Mouse (Mus musculus) hematopoietic stem cell, adult 5-6 weeks (primary cell): ENCODE measurements around the gene Fasn. TPM values are rescaled to one million over a fixed set of nuclear protein-coding genes. Genes with fewer than 3 reads are reported as not detected.
"Not testable (repeated sequence)": the region's sequence is repeated elsewhere in the genome, so short reads cannot be mapped to it uniquely, and the experiment has no call there.

Experiments used
- ATAC-seq, 2 experiments: fragments of 125-278 bp in 1 of 2; replicated peaks in 1 of 2; 2 replicates each; pipeline ENCODE4 v1.8.0; 2016 to 2017; ENCODE audit warnings: inconsistent platforms in 2 of 2, mild to moderate bottlenecking in 2 of 2, moderate number of reproducible peaks in 2 of 2, low read depth in 1 of 2, moderate TSS enrichment in 1 of 2; ENCODE audit not compliant: low FRiP score in 2 of 2, poor library complexity in 2 of 2, severe bottlenecking in 2 of 2, insufficient read depth in 1 of 2, low TSS enrichment in 1 of 2
- total RNA-seq: library from RNA; stranded (forward); fragments of 172-1452, 232-1000 nt; gene quantifications from 2 replicates; pipeline ENCODE4 v1.2.3, GENCODE M21; 2017

Fasn gene
- total RNA-seq, 1 experiment from 2014 or later, result 26.1 TPM

DNA sequence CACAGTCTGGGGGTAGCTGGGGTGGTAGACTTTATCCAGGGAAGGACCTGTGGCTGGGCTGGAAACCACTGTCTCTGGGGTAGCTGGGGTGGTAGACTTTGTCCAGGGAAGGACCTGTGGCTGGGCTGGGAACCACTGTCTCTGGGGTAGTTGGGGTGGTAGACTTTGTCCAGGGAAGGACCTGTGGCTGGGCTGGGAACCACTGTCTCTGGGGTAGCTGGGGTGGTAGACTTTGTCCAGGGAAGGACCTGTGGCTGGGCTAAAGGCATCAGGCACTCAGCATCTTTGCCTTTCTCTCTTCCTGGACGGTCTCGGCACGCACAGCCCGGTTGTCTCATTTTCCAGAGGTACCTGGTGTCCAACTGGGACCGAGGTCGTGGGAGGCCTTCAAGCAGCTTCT lies 43.0 kb downstream of the Fasn start:
- not testable (repeated sequence) for ATAC-seq

- no peak for ATAC-seq
These were observed 44.5 kb downstream of the Fasn start for GRCm38 (mm10) chr11:120779876-120780275.

DNA sequence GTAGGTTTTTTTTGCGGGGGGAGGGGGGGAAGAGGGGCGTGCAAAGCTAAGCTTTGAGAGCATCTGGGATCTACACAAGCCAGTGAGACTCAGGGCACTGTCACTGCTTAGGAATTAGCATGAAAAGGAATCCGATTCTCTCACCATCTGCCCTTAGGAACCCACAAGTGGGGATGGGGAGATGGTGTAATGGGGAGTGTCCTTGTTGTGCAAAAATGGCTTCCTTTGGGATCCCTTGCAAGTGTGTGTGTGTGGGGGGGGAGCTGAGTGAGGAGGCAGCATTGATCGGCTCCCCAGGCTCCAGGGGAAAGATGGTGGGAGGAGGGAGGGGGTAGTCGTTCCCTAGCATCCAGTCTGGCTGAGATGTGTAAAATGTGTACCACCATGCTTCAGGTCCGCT lies 47.2 kb downstream of the Fasn start:
- ATAC-seq, result no peak

GRCm38 (mm10) chr11:120775774-120776469 lies 48.4 kb downstream of the Fasn start:
- peak; percentile 97 to 99 for ATAC-seq

DNA sequence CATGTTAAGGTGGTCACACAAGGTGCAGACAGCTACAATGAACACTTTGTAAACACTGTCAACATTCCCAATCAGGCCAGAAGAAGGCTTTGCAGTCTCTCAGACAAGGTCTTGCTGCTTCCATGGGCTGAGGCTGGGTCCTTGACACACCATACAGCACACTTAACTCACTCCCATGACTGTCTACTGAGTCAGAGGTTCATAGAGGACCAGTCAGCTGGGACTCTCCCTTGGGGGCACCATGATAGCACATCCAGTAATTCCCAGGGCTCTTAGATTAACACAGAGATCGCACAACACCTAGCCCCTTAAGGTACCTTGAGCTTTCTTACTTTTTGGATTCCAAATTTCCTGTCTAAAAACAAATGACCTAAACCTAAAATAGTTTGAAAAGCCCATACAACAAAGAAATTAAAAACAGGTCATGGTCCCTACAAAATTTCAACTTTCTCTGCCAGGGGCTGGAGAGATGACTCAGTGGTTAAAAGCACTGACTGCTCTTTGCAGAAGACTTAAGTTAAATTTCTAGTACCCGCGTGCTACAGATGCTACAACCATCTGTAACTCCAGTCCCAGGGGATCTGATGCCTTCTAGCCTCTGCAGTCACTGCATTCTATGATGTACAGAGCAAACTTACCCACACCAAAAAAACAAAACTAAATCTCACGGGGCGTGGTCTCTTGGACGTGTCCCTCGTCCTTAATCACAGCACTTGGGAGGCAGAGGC lies 50.7 kb downstream of the Fasn start:
- ATAC-seq, result no peak

DNA sequence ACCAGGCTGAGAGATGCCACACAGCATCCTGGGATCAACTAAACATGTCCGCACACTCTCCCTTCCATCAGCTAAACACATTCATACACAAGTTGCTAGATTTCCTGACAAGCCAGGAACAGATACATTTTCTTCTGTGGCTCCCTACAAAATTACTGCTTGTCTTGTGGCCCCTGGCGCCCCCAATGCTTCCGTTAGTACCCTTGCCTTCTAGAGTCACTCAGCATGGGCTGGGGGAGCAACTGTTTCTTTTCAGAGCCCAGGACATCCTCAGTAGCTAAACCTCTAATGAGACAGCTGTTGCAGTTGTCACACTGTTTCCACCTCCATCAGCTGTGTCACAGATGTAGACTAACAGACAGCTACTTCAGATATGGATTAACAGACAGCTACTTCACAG lies 51.6 kb downstream of the Fasn start:
- ATAC-seq, result no peak

- ATAC-seq, result no peak
These were observed 56.1 kb downstream of the Fasn start for GRCm38 (mm10) chr11:120768206-120768605.

DNA sequence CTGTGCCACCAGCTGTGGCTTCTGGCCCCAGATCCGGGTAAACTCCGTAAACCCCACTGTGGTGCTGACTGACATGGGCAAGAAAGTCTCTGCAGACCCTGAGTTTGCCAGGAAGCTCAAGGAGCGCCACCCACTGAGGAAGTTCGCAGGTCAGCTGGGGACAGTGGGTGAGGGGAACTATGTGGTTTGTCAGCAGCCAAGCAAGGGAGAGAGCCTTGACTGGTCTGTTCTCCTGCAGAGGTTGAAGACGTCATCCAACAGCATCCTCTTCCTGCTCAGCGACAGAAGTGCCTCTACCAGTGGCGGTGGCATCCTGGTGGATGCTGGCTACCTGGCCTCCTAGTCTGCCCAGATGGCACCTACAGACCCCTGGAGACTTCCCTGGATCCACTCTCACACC lies 57.3 kb downstream of the Fasn start:
- ATAC-seq, result peak; percentile 88 to 95

DNA sequence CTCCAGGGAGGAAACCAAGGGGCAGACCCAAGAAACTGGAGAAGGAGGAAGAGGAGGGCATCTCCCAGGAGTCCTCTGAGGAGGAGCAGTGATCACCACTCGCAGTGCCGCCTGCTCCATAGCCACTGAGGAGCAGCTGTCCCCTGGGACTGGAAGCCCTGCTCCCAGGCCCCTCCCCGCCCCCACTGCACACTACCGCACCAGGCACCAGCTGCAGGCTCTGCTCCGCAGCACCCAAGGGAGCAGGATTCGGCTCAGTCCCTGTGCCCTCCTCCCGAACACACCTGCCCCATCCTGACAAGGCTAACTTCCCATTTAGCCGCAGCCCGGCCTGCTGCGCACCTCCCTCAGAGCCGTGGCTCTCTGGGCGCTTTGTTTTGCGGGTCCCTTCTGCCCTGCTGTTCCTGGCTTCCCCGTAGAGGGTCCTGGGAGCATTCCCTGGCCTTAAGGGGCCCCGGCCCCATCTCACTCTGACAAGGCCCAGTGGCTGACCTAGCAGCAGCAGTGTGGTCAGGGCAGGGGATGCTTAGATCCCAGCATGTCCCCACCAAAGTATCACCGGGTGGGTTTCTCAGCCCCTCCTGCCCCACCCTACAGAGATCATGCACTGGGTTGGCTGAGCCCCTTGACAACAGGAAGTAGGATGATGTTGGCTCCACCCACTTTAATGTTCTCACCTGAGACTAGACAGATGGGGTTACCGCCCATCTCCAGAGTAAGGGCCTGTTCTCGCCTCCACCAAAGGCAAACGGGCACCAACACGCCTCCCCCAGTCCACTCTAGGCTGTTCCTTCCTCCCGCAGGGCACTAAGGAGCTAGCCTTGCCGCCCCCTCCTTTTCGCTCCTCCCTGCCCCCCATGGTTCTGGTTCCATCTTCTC lies 61.0 kb downstream of the Fasn start:
- 0 out of 4 replicates have a peak, but pooled peaks of 1 of the 2 experiments have one; percentile 23 for ATAC-seq

- not testable (repeated sequence) for ATAC-seq
These were observed 61.7 kb downstream of the Fasn start, which contains the start of gene Hmga1b for GRCm38 (mm10) chr11:120762672-120763041. TSS of gene Hmga1b (plus strand) at chr11:120762794.

GRCm38 (mm10) chr11:120761811-120762671 lies 62.3 kb downstream of the Fasn start:
- ATAC-seq, result no peak

DNA sequence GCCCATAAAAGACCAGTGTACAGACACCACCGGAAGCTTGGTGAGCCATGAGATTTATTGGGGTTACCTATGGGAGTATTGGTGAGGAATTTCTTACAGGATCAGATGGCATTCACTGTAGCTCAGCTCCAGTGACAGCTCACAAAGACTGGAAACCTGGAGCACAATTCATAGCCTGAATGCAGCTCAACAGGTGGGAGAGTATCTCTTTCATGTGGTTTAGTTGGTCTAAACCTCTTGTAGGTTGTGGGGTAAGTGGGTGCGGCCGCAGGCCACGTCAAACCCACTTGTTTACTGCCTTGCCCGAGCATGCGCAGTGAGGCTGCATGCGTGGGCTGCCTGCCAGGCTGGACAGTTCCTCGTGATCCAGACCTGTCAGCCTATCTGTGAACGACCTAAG lies 64.1 kb downstream of the Fasn start:
- no peak for ATAC-seq

Other genes with a start within 250 kb of the Fasn start
- gene Arhgdia, start 242.9 kb downstream of the Fasn start, total RNA-seq, result 110 and 120 TPM in 2 replicates
- 110 and 227 TPM in 2 replicates for gene Alyref, start 226.2 kb downstream of the Fasn start, total RNA-seq
- gene Anapc11, start 226.1 kb downstream of the Fasn start, total RNA-seq, result 18.1 and 32.6 TPM in 2 replicates
- gene Npb, start 216.1 kb downstream of the Fasn start, total RNA-seq, result not detected in 2 replicates
- gene Pcyt2, start 206.6 kb downstream of the Fasn start, total RNA-seq, result 38.6 and 41.7 TPM in 2 replicates
- 52.4 and 56.7 TPM in 2 replicates for gene Sirt7, start 199.3 kb downstream of the Fasn start, total RNA-seq
- gene Mafg, start 190.9 kb downstream of the Fasn start, total RNA-seq, result 18.1 and 33.2 TPM in 2 replicates
- gene Pycr1, start 180.8 kb downstream of the Fasn start, total RNA-seq, result 0.88 and 2.1 TPM in 2 replicates
- 0.94 TPM in 1 of 2 replicates, not detected in the other for gene Myadml2, start 176.4 kb downstream of the Fasn start, total RNA-seq
- gene Notum, start 163.4 kb downstream of the Fasn start, total RNA-seq, result not detected in 2 replicates
- gene Aspscr1, start 151.6 kb downstream of the Fasn start, total RNA-seq, result 37.1 and 48.8 TPM in 2 replicates
- gene Cenpx, start 110.8 kb downstream of the Fasn start, total RNA-seq, result 58.2 and 91.7 TPM in 2 replicates
- 34.2 and 34.5 TPM in 2 replicates for gene Lrrc45, start 110.6 kb downstream of the Fasn start, total RNA-seq
- gene Rac3, start 103.1 kb downstream of the Fasn start, total RNA-seq, result not detected in 2 replicates
- gene Dcxr, start 97.3 kb downstream of the Fasn start, total RNA-seq, result 12.5 and 21.0 TPM in 2 replicates
- not detected in 2 replicates for gene Cbr2, start 92.4 kb downstream of the Fasn start, total RNA-seq
- gene Hmga1b, start 61.8 kb downstream of the Fasn start, total RNA-seq, result 10.3 and 10.5 TPM in 2 replicates
- gene Rfng, start 40.3 kb downstream of the Fasn start, total RNA-seq, result 2.6 and 4.0 TPM in 2 replicates
- gene Gps1, start 40.3 kb downstream of the Fasn start, total RNA-seq, result 58.1 and 67.2 TPM in 2 replicates
- gene Dus1l, start 28.1 kb downstream of the Fasn start, total RNA-seq, result 28.9 and 38.7 TPM in 2 replicates
- gene Ccdc57, start 108.3 kb upstream of the Fasn start, total RNA-seq, result 9.2 and 10.0 TPM in 2 replicates
- 2.0 and 8.8 TPM in 2 replicates for gene Slc16a3, start 123.9 kb upstream of the Fasn start, total RNA-seq
- 97.6 and 158 TPM in 2 replicates for gene Csnk1d, start 166.8 kb upstream of the Fasn start, total RNA-seq
- 2.5 and 3.2 TPM in 2 replicates for gene Cd7, start 214.9 kb upstream of the Fasn start, total RNA-seq
- gene Sectm1b, start 239.0 kb upstream of the Fasn start, total RNA-seq, result not detected in 2 replicates